Mouse (Mus musculus) MEL (cell line): ENCODE measurements at regions not wholly inside any gene's neighbourhood (a gene's known extent, or its start where the extent isn't known, plus 50 kb on each side); places are given as distances from the start of the nearest gene placed in this dataset.

Experiments
- CHD1 ChIP-seq: IDR thresholded peaks from 2 replicates; pipeline ENCODE4 v1.6.1; 2012; ENCODE audit warnings: low read depth, mild to moderate bottlenecking, inconsistent platforms, low read length, improper control_type of control experiment
- CTCF ChIP-seq, 3 experiments: IDR thresholded peaks in 2 of 3; conservative IDR thresholded peaks in 1 of 3; 2 replicates each; pipeline ENCODE4 v1.5.1; 2011 to 2012; ENCODE audit warnings: low read length in 3 of 3, low read depth in 2 of 3, mild to moderate bottlenecking in 2 of 3, improper control_type of control experiment in 1 of 3, inconsistent platforms in 1 of 3, mixed read lengths in 1 of 3, moderate library complexity in 1 of 3; ENCODE audit not compliant: control insufficient read depth in 1 of 3, insufficient read depth in 1 of 3, poor library complexity in 1 of 3, severe bottlenecking in 1 of 3
- EP300 ChIP-seq, 2 experiments: IDR thresholded peaks; 2 replicates each; pipeline ENCODE4 v1.6.1; 2011; ENCODE audit warnings: improper control_type of control experiment in 2 of 2, low read length in 2 of 2, low read depth in 1 of 2, mild to moderate bottlenecking in 1 of 2
- HCFC1 ChIP-seq: IDR thresholded peaks from 2 replicates; pipeline ENCODE4 v1.6.1; 2012; ENCODE audit warnings: low read depth, mild to moderate bottlenecking, inconsistent platforms, low read length, improper control_type of control experiment, moderate library complexity
- MAFK ChIP-seq: IDR thresholded peaks from 2 replicates; pipeline ENCODE4 v1.6.1; 2011; ENCODE audit warnings: low read depth, mild to moderate bottlenecking, low read length, improper control_type of control experiment, borderline replicate concordance
- MAX ChIP-seq: IDR thresholded peaks from 2 replicates; pipeline ENCODE4 v1.6.1; 2011; ENCODE audit warnings: low read length, improper control_type of control experiment
- POLR2A ChIP-seq, 2 experiments: IDR thresholded peaks; 2 replicates each; pipeline ENCODE4 v1.6.1; 2011 to 2012; ENCODE audit warnings: low read length in 2 of 2, mild to moderate bottlenecking in 2 of 2, control low read depth in 1 of 2, improper control_type of control experiment in 1 of 2, low read depth in 1 of 2, moderate library complexity in 1 of 2; ENCODE audit not compliant: control insufficient read depth in 1 of 2, insufficient read depth in 1 of 2, poor library complexity in 1 of 2
- RAD21 ChIP-seq: IDR thresholded peaks from 2 replicates; pipeline ENCODE4 v1.6.1; 2011; ENCODE audit warnings: mild to moderate bottlenecking, low read depth, low read length, improper control_type of control experiment
- TCF12 ChIP-seq: IDR thresholded peaks from 2 replicates; pipeline ENCODE4 v1.6.1; 2014; ENCODE audit warnings: low read depth, mild to moderate bottlenecking, inconsistent platforms, low read length, improper control_type of control experiment, moderate library complexity
- USF1 ChIP-seq: IDR thresholded peaks from 2 replicates; pipeline ENCODE4 v1.6.1; 2014; ENCODE audit warnings: low read depth, mild to moderate bottlenecking, inconsistent platforms, low read length, improper control_type of control experiment, moderate library complexity
- ZC3H11A ChIP-seq: IDR thresholded peaks from 2 replicates; pipeline ENCODE4 v1.6.1; 2012; ENCODE audit warnings: low read depth, mild to moderate bottlenecking, inconsistent platforms, low read length, improper control_type of control experiment
- ZMIZ1 ChIP-seq: IDR thresholded peaks from 2 replicates; pipeline ENCODE4 v1.6.1; 2012; ENCODE audit warnings: low read depth, mild to moderate bottlenecking, inconsistent platforms, low read length, improper control_type of control experiment, moderate library complexity
- ZNF384 ChIP-seq: IDR thresholded peaks from 2 replicates; pipeline ENCODE4 v1.6.1; 2012; ENCODE audit warnings: low read depth, mild to moderate bottlenecking, inconsistent platforms, low read length, improper control_type of control experiment

DNA sequence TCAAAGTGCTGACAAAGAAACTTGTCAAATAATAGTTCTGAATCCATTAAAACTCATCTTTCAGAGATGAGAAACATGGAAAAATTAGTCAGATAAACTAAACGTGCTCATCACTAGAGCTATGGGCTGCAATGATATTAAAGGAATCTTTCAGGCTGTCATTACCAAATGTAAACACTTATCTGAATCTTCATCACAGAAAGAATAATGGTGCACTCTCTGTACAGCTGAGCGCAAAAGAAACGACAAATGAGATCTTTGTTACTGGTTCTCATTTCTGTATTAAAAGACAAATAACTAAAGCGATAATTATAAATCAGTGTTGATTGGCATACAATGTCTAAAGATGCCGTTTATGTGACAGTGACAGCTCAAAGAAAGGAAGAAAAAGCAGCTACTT, 227.4 kb upstream of the Gpc6 start:
- TF ChIP-seq ZC3H11A (no peak), CTCF (IDR thresholded peaks at IDR 0.05 in 2 of 3, conservative IDR thresholded peaks at IDR 0.05 in 1 of 3; ENCODE audit: control insufficient read depth in 1 of 3, insufficient read depth in 1 of 3, low read depth in 2 of 3, low read length in 3 of 3, poor library complexity in 1 of 3, severe bottlenecking in 1 of 3) (no peak), CHD1 (no peak), USF1 (no peak), EP300 (IDR thresholded peaks at IDR 0.05; ENCODE audit: low read depth in 1 of 2, low read length in 2 of 2) (no peak), HCFC1 (no peak), ZMIZ1 (no peak), MAX (no peak), POLR2A (IDR thresholded peaks at IDR 0.05; ENCODE audit: control insufficient read depth in 1 of 2, insufficient read depth in 1 of 2, low read depth in 1 of 2, low read length in 2 of 2, poor library complexity in 1 of 2) (no peak), ZNF384 (no peak), RAD21 (no peak), TCF12 (no peak), MAFK (no peak)
